Mouse (Mus musculus) gastrocnemius, adult 2 months (tissue): ENCODE measurements at regions not wholly inside any gene's neighbourhood (a gene's known extent, or its start where the extent isn't known, plus 50 kb on each side); places are given as distances from the start of the nearest gene placed in this dataset.

Source experiments
- DNase-seq: peaks from one replicate; pipeline ENCODE4 v3.0.0; 2022
- H3K27ac ChIP-seq: fragments of 200-600 bp; 2 replicates; pipeline ENCODE4 v1.8.1; 2022; ENCODE audit warnings: mild to moderate bottlenecking
- H3K4me3 ChIP-seq: fragments of 200-600 bp; 2 replicates; pipeline ENCODE4 v1.8.1; 2022; ENCODE audit warnings: mild to moderate bottlenecking, moderate library complexity
- CTCF ChIP-seq: fragments of 200-600 bp; IDR thresholded peaks from 2 replicates; pipeline ENCODE4 v1.8.1; 2022; ENCODE audit warnings: antibody characterized with exemption, mild to moderate bottlenecking, moderate library complexity
- intact Hi-C: fragments of 180-260 bp; cut with DNase I; formaldehyde crosslinking; loops from one replicate; pipeline ENCODE4 v1.15.1; 2025

GRCm38 (mm10) chr1:7494096-7494495 lies 2686.4 kb downstream of the Gm37988 start:
- intact Hi-C loops, result no loop called here
- no peak overlapping the region for H3K4me3 ChIP-seq
- DNase-seq, result no peak
- no peak overlapping the region for H3K27ac ChIP-seq
- no peak for TF ChIP-seq CTCF

- H3K4me3 ChIP-seq, result no peak overlapping the region
- intact Hi-C loops, result no loop called here
- no peak overlapping the region for H3K27ac ChIP-seq
- no peak for TF ChIP-seq CTCF
- DNase-seq, result no peak
Measured at GRCm38 (mm10) chr1:7499042-7499441, 2691.3 kb downstream of the Gm37988 start.

GRCm38 (mm10) chr1:7502363-7502762 lies 2694.7 kb downstream of the Gm37988 start:
- intact Hi-C loops, result no loop called here
- TF ChIP-seq CTCF, result no peak

GRCm38 (mm10) chr1:7518791-7519190 lies 2711.1 kb downstream of the Gm37988 start:
- no peak for DNase-seq
- intact Hi-C loops, result no loop called here
- TF ChIP-seq CTCF, result no peak
- no peak overlapping the region for H3K27ac ChIP-seq
- no peak overlapping the region for H3K4me3 ChIP-seq

More at GRCm38 (mm10) chr1:7502363-7502762, 2694.7 kb downstream of the Gm37988 start:
- Histone ChIP-seq H3K27ac (no peak overlapping the region), H3K4me3 (no peak overlapping the region)
- DNase-seq, result no peak

- no peak for TF ChIP-seq CTCF
- intact Hi-C loops, result no loop called here
- DNase-seq, result no peak
- H3K27ac ChIP-seq, result no peak overlapping the region
- H3K4me3 ChIP-seq, result no peak overlapping the region
Measured at GRCm38 (mm10) chr1:7533506-7533905, 2725.8 kb downstream of the Gm37988 start.

- intact Hi-C loops, result no loop called here
- DNase-seq, result no peak
- no peak for TF ChIP-seq CTCF
- H3K27ac ChIP-seq, result no peak overlapping the region
- H3K4me3 ChIP-seq, result no peak overlapping the region
Measured at GRCm38 (mm10) chr1:7535191-7535590, 2727.5 kb downstream of the Gm37988 start.

- TF ChIP-seq CTCF, result no peak
- intact Hi-C loops, result no loop called here
- no peak overlapping the region for H3K27ac ChIP-seq
- no peak overlapping the region for H3K4me3 ChIP-seq
- no peak for DNase-seq
Measured at GRCm38 (mm10) chr1:7543492-7543891, 2735.8 kb downstream of the Gm37988 start.

- TF ChIP-seq CTCF, result no peak
- intact Hi-C loops, result no loop called here
- DNase-seq, result no peak
- Histone ChIP-seq H3K27ac (no peak overlapping the region), H3K4me3 (no peak overlapping the region)
Measured at GRCm38 (mm10) chr1:7548261-7548660, 2740.6 kb downstream of the Gm37988 start.

- TF ChIP-seq CTCF, result no peak
- intact Hi-C loops, result no loop called here
- no peak overlapping the region for H3K27ac ChIP-seq
- H3K4me3 ChIP-seq, result no peak overlapping the region
- DNase-seq, result no peak
Measured at GRCm38 (mm10) chr1:7574787-7575186, 2767.1 kb downstream of the Gm37988 start.

GRCm38 (mm10) chr1:7586409-7586808 lies 2778.7 kb downstream of the Gm37988 start:
- H3K4me3 ChIP-seq, result no peak overlapping the region
- no peak for TF ChIP-seq CTCF
- no peak for DNase-seq
- intact Hi-C loops, result no loop called here
- no peak overlapping the region for H3K27ac ChIP-seq

GRCm38 (mm10) chr1:7591327-7591726 lies 2783.6 kb downstream of the Gm37988 start:
- no peak for DNase-seq
- Histone ChIP-seq H3K27ac (no peak overlapping the region), H3K4me3 (no peak overlapping the region)
- no peak for TF ChIP-seq CTCF
- intact Hi-C loops, result no loop called here
